Mouse (Mus musculus) heart, postnatal 0 days (tissue): ENCODE measurements around the gene Zfp36l1. TPM values are rescaled to one million over a fixed set of nuclear protein-coding genes. Genes with fewer than 3 reads are reported as not detected.

Experiments used
- ATAC-seq: fragments of 200-750 bp; cut with Nextera tagmentation; 2 replicates; pipeline ENCODE4 v1.8.0; 2017; ENCODE audit warnings: low read depth, moderate number of reproducible peaks, moderate library complexity; ENCODE audit not compliant: insufficient read depth
- DNase-seq: peaks from one replicate; pipeline ENCODE4 v3.0.0-alpha.2; 2016; ENCODE audit warnings: low spot score
- H3K27ac ChIP-seq: fragments of 300-500 bp; sonication (generic); 2 replicates; pipeline ENCODE4 v1.5.1; 2014; ENCODE audit warnings: low read depth, mild to moderate bottlenecking
- H3K27me3 ChIP-seq: fragments of 300-500 bp; sonication (generic); 2 replicates; pipeline ENCODE4 v1.6.1; 2014; ENCODE audit warnings: low read length, mixed read lengths; ENCODE audit not compliant: control insufficient read depth, insufficient read depth
- H3K36me3 ChIP-seq: fragments of 300-500 bp; sonication (generic); replicated peaks from 2 replicates; pipeline ENCODE4 v1.6.1; 2014; ENCODE audit warnings: low read length, mixed read lengths; ENCODE audit not compliant: control insufficient read depth, insufficient read depth
- H3K4me1 ChIP-seq: fragments of 300-500 bp; sonication (generic); 2 replicates; pipeline ENCODE4 v1.6.1; 2014; ENCODE audit warnings: antibody characterized with exemption; ENCODE audit not compliant: control insufficient read depth, insufficient read depth
- H3K4me2 ChIP-seq: fragments of 300-500 bp; sonication (generic); 2 replicates; pipeline ENCODE4 v1.6.1; 2014; ENCODE audit warnings: low read depth, mild to moderate bottlenecking, low read length, moderate library complexity
- H3K4me3 ChIP-seq: fragments of 300-500 bp; sonication (generic); 2 replicates; pipeline ENCODE4 v1.5.1; 2014; ENCODE audit warnings: low read depth, low read length
- H3K9ac ChIP-seq: fragments of 300-500 bp; sonication (generic); replicated peaks from 2 replicates; pipeline ENCODE4 v1.6.1; 2014; ENCODE audit warnings: low read depth, low read length, mixed read lengths
- H3K9me3 ChIP-seq: fragments of 300-500 bp; sonication (generic); replicated peaks from 2 replicates; pipeline ENCODE4 v1.6.1; 2016; ENCODE audit warnings: low read length; ENCODE audit not compliant: control insufficient read depth
- CTCF ChIP-seq: IDR thresholded peaks from 2 replicates; pipeline ENCODE4 v1.5.1; 2016; ENCODE audit warnings: antibody characterized with exemption, control low read depth, low read depth
- EP300 ChIP-seq: IDR thresholded peaks from 2 replicates; pipeline ENCODE4 v1.6.1; 2016; ENCODE audit warnings: antibody characterized with exemption, low read depth
- WGBS: fragments of 180-500 bp; shearing (Covaris S2); extraction: QIAGEN DNeasy Blood & Tissue Kit; methylation state at CpG from one replicate; pipeline ENCODE4 v1.1.7; 2014; 5-methylcytosine and 5-hydroxymethylcytosine counted together
- polyA plus RNA-seq: library from polyadenylated mRNA; unstranded; fragments of >200 nt; fragmentation: Nextera tagmentation; extraction: Ambion mirVana; gene quantifications from 2 replicates; pipeline ENCODE4 v1.2.1, GENCODE M21; 2015
- total RNA-seq: library from RNA; depleted of rRNA; stranded (reverse); fragments of >200 nt; gene quantifications from 2 replicates; pipeline ENCODE4 v1.2.3, GENCODE M21; 2014; ENCODE audit warnings: low replicate concordance

Gene Zfp36l1
- total and polyA plus RNA-seq, 2 experiments from 2014 or later: 60.3 to 80.6 TPM

DNA sequence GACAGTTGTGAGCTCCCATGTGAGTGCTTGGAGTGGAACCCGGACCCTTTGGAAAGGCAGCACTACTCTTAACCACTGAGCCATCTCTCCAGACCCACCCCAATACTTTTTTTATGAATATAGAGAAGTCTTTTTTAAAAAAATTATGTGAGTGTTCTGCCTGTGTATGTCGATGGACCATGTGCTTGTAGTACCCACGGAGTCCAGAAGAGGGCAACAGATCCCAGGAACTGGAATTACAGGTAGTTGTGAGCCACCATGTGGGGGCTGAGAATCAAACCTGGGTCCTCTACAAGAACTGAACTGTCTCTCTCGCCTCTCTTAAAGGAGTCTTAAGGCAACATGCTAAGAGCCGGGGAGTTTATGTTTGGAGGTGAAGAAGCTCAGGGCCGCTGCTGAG is 39.0 kb upstream of the Zfp36l1 start:
- no peak for DNase-seq
- WGBS: 90% methylated on average over 6 of the region's 6 CpGs

DNA sequence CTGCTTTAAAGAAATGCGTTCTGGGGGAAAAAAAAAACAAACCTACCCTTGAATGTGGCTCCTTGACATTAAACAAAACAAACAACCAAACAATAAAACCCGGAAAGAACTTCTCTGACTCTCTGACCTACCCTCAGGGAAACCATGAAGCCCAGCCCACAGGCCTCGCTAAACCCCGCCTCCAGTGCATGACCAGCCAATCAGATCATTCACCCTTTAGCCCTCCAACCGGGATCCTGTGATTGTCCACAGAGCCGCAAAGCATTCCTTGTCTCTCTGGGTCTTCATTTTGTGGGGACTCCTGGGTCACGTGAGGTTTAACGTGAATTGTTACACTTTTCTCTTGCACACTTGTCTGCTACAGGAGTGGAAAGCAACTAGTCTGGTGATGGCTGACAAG is 37.8 kb upstream of the Zfp36l1 start:
- ATAC-seq (peak; percentile 42; the same call in 1 of the 2 replicates), DNase-seq (peak; percentile 54)
- H3K27me3 ChIP-seq: no peaks in the 10 kb centered on the region
- 34% methylated on average over 8 of the region's 8 CpGs for WGBS
- H3K4me2 ChIP-seq: no peak overlapping the region; the same call in 1 of the 2 replicates
- no peak overlapping the region for H3K4me3 ChIP-seq
- TF ChIP-seq CTCF: no peak
- H3K4me1 ChIP-seq: peaks cover 5% of the 10 kb centered on the region; the same call in 1 of the 2 replicates
- no peak overlapping the region for H3K27ac ChIP-seq
- no peak overlapping the region for H3K9ac ChIP-seq
- H3K36me3 ChIP-seq: no peaks in the 10 kb centered on the region
- H3K9me3 ChIP-seq: no peaks in the 10 kb centered on the region

More for the DNA sequence above, 39.0 kb upstream of the Zfp36l1 start:
- Histone ChIP-seq H3K36me3 (no peaks in the 10 kb centered on the region), H3K27me3 (no peaks in the 10 kb centered on the region), H3K4me3 (no peak overlapping the region), H3K4me2 (no peak overlapping the region), H3K4me1 (peaks cover 2% of the 10 kb centered on the region; the same call in 1 of the 2 replicates), H3K9ac (no peak overlapping the region), H3K27ac (no peak overlapping the region), H3K9me3 (no peaks in the 10 kb centered on the region)
- ATAC-seq: no peak
- peak; percentile 22 for TF ChIP-seq CTCF
- no peak for TF ChIP-seq EP300

DNA sequence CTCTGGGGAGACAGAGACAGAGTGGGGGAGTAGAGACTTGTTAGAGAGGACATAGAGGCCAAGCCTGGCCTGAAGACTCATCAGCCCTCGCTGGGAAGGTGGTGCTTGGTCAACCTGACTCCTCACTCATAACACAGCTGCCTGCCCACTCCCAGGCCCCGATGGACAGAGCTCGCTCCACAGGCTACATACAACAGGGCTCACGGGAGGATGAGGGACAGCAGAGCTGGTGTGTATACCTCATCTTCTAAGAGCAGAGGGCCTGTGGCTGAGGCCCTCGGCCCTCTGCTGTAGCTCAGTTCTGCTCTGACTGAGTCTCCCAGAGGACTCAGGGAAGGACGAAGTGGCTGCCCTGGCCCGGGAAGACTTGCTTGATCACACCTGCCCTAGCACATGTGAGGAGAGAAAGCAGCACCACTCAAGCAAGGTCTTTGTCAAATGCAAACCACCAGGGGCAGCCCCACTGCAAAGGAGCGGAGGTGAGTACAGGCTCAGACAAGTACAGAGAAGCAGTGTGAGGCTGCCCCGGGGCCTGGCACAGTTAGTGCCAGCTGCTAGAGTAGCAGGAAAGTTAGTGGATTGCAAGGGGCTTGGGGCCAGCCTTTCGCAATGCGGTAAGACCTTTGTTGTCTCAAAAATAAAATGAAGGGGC is 34.9 kb upstream of the Zfp36l1 start:
- Histone ChIP-seq H3K27ac (no peak overlapping the region), H3K36me3 (no peaks in the 10 kb centered on the region), H3K4me3 (no peak overlapping the region), H3K27me3 (no peaks in the 10 kb centered on the region), H3K9me3 (no peaks in the 10 kb centered on the region), H3K4me1 (peaks cover 5% of the 10 kb centered on the region; the same call in 1 of the 2 replicates), H3K4me2 (no peak overlapping the region), H3K9ac (no peak overlapping the region)
- 88% methylated on average over 11 of the region's 11 CpGs for WGBS
- ATAC-seq (no peak), DNase-seq (no peak)
- TF ChIP-seq CTCF: no peak
- no peak for TF ChIP-seq EP300

DNA sequence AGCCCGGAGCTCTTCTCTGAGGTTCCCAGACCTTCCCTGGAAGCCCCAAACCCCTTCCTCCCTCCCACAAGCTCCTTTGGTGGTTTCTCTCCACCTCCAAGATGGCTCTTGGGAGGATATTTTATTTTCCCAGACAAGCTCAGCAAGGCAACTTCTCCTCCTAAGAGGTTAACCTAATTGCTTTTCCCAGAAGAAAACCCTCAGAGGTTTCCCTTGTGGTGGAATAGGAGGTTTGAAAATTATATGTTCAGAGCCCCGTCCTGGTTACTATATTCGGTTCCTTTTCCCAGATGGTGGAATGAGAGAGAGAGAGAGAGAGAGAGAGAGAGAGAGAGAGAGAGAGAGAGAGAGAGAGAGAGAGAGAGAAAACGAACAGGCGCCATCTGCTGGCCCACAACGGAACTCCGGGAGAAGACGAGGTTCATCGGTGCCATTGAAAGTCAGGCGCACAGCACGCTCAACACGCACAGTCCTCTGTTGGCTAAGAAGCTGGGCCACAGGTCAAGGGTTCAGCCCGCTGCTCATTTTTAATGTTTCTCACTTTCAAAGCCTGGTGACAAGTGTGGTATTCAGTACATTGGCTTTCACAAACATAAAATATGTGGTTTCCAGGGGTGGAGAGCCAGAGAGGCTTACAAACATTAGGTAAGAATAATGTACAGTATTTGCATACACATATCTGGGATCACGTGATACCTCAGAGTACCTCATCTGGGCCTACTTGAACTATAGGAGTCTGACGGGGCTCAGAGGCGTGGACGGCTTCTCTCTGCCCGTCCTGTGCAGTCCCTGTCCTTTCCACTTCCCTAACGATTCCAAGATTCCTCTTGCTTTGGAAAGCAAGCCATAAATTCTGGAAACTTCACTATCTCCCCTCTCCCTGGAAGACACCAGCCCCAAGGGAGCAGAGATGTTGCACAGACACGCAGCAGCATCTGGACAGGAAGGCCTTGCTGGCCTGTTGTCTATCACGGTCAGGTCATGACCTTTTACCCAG is 33.7 kb upstream of the Zfp36l1 start:
- 42% methylated on average over 21 of the region's 21 CpGs for WGBS
- no peak overlapping the region for H3K4me3 ChIP-seq
- H3K9me3 ChIP-seq: no peaks in the 10 kb centered on the region
- DNase-seq (peak; percentile 64), ATAC-seq (0 out of 2 replicates have a peak, but pooled peaks have one; percentile 43)
- H3K4me1 ChIP-seq: peaks cover 5% of the 10 kb centered on the region; the same call in 1 of the 2 replicates
- no peaks in the 10 kb centered on the region for H3K27me3 ChIP-seq
- H3K9ac ChIP-seq: no peak overlapping the region
- H3K27ac ChIP-seq: no peak overlapping the region
- H3K4me2 ChIP-seq: no peak overlapping the region
- TF ChIP-seq CTCF (peak; percentile 74), EP300 (no peak)
- no peaks in the 10 kb centered on the region for H3K36me3 ChIP-seq

DNA sequence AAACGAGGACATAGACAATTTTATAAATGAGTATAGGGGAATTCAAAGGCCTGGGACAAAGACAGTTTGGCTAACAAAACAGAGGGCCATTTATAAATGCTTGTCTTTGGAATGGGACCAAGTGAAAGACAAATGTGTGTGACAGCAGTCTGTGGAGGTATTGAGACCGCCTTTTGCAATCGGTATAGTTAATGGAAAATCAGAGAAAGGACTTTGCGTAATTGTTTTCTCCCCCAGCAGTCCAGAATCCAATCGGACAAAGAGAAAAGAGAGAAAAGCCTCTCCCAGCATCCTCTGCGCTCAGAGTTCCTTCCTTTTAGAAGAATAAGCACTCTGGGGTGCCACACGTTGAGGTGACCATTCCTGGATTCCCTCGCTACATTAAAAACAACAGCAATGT is 32.6 kb upstream of the Zfp36l1 start:
- Histone ChIP-seq H3K4me2 (no peak overlapping the region), H3K4me1 (peaks cover 5% of the 10 kb centered on the region; the same call in 1 of the 2 replicates), H3K36me3 (no peaks in the 10 kb centered on the region), H3K27ac (no peak overlapping the region), H3K9ac (no peak overlapping the region), H3K4me3 (no peak overlapping the region), H3K9me3 (no peaks in the 10 kb centered on the region), H3K27me3 (no peaks in the 10 kb centered on the region)
- ATAC-seq: no peak
- 78% methylated on average over 8 of the region's 8 CpGs for WGBS
- DNase-seq: no peak
- no peak for TF ChIP-seq CTCF
- TF ChIP-seq EP300: no peak
